Mouse (Mus musculus): ENCODE measurements around the gene Ppef2. TPM values are rescaled to one million over a fixed set of nuclear protein-coding genes. Genes with fewer than 3 reads are reported as not detected.

The Ppef2 gene
- polyA plus RNA-seq, 2 experiments: 0.94 TPM; not detected in 1

DNA sequence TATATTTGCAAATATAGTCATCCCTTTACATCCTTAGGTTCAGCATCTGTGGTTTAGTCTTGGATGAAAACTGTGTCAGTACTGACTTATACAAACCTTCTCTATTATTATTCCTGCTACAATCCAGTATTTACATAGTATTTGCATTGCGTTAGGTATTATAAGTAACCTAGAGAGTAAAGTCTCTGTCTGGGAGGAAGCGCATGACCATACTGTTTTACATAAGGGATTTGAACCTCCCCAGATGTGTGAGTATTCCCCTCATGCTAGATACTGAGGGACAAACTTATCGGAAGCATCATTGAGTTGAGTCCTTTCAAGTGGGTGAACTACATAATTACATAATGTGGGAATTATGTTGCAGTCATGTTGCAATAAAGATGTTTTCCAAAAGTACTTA, 26.6 kb downstream of the Ppef2 start:
- Histone ChIP-seq H3K4me1 (ENCODE audit: control insufficient read depth, insufficient read depth, low read length) (no peaks in the 10 kb centered on the region), H3K4me3 (replicated peaks; ENCODE audit: low read length) (no peak overlapping the region), H3K9me3 (ENCODE audit: control insufficient read depth, low read length) (no peaks in the 10 kb centered on the region), H3K4me2 (replicated peaks; ENCODE audit: low read depth, low read length, severe bottlenecking) (no peak overlapping the region), H3K36me3 (ENCODE audit: control insufficient read depth, insufficient read depth, low read length) (no peaks in the 10 kb centered on the region), H3K27ac (replicated peaks; ENCODE audit: low read depth, low read length) (no peak overlapping the region), H3K27me3 (ENCODE audit: control insufficient read depth, insufficient read depth, low read length) (no peaks in the 10 kb centered on the region), H3K9ac (ENCODE audit: low read depth, low read length, severe bottlenecking) (no peak overlapping the region)
- no peak for DNase-seq (ENCODE audit: low spot score)
- no peak for ATAC-seq (ENCODE audit: low FRiP score, low read depth)
- no peak for TF ChIP-seq POLR2A (IDR thresholded peaks at IDR 0.05; ENCODE audit: borderline replicate concordance, extremely low read depth, insufficient read depth, insufficient read length)
- WGBS: 94% methylated on average over 3 of the region's 3 CpGs

DNA sequence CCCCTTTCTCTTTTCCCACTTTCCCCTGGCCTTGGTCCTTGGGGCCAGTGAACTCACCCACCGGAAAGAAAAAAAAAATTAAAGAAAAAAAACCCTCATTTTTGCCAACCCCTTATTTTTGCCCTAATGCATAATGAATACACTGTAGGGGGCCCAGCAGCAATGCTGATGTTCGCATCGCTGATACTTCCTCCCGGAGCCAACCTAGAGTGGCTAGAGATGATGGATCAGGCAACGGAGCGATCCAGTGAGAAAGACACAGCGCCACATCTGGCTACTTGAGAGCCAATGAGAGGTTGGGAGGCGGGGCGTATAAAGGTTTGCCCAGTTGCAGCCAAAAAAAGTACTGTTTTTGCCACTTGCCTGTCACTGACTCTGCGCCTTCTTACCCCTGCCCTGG, 27.3 kb downstream of the Ppef2 start:
- Histone ChIP-seq H3K4me1 (ENCODE audit: control insufficient read depth, insufficient read depth, low read length) (no peaks in the 10 kb centered on the region), H3K9me3 (ENCODE audit: control insufficient read depth, low read length) (no peaks in the 10 kb centered on the region), H3K9ac (ENCODE audit: low read depth, low read length, severe bottlenecking) (no peak overlapping the region), H3K4me3 (replicated peaks; ENCODE audit: low read length) (no peak overlapping the region), H3K27me3 (ENCODE audit: control insufficient read depth, insufficient read depth, low read length) (no peaks in the 10 kb centered on the region), H3K36me3 (ENCODE audit: control insufficient read depth, insufficient read depth, low read length) (no peaks in the 10 kb centered on the region), H3K27ac (replicated peaks; ENCODE audit: low read depth, low read length) (no peak overlapping the region), H3K4me2 (replicated peaks; ENCODE audit: low read depth, low read length, severe bottlenecking) (no peak overlapping the region)
- DNase-seq (ENCODE audit: low spot score) (no peak), ATAC-seq (ENCODE audit: low FRiP score, low read depth) (no peak)
- TF ChIP-seq POLR2A (IDR thresholded peaks at IDR 0.05; ENCODE audit: borderline replicate concordance, extremely low read depth, insufficient read depth, insufficient read length): no peak
- WGBS: 42% methylated on average over 10 of the region's 10 CpGs

DNA sequence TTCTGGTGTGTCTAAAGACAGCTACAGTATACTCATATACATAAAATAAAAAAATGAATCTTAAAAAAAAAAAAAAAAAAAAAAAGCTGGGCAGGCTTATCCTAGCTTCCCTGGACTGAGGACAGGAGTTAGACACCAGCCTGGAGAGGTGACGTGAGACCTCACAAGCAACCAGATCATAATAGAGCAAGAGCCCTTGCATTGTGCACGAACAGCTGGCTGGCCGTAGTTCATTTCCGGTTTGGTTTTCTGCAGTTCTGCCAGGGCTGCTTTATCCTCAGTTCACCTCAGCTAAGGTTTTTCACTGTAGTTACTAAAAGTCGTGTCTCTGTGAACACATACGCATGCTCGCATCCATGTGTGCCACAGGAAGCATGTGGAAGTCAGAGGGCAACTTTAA, 28.3 kb downstream of the Ppef2 start:
- Histone ChIP-seq H3K9ac (ENCODE audit: low read depth, low read length, severe bottlenecking) (no peak overlapping the region), H3K27me3 (ENCODE audit: control insufficient read depth, insufficient read depth, low read length) (no peaks in the 10 kb centered on the region), H3K4me1 (ENCODE audit: control insufficient read depth, insufficient read depth, low read length) (no peaks in the 10 kb centered on the region), H3K4me3 (replicated peaks; ENCODE audit: low read length) (no peak overlapping the region), H3K36me3 (ENCODE audit: control insufficient read depth, insufficient read depth, low read length) (no peaks in the 10 kb centered on the region), H3K4me2 (replicated peaks; ENCODE audit: low read depth, low read length, severe bottlenecking) (no peak overlapping the region), H3K9me3 (ENCODE audit: control insufficient read depth, low read length) (no peaks in the 10 kb centered on the region), H3K27ac (replicated peaks; ENCODE audit: low read depth, low read length) (no peak overlapping the region)
- DNase-seq (ENCODE audit: low spot score): no peak
- WGBS: 78% methylated on average over 7 of the region's 7 CpGs
- no peak for TF ChIP-seq POLR2A (IDR thresholded peaks at IDR 0.05; ENCODE audit: borderline replicate concordance, extremely low read depth, insufficient read depth, insufficient read length)
- no peak for ATAC-seq (ENCODE audit: low FRiP score, low read depth)

DNA sequence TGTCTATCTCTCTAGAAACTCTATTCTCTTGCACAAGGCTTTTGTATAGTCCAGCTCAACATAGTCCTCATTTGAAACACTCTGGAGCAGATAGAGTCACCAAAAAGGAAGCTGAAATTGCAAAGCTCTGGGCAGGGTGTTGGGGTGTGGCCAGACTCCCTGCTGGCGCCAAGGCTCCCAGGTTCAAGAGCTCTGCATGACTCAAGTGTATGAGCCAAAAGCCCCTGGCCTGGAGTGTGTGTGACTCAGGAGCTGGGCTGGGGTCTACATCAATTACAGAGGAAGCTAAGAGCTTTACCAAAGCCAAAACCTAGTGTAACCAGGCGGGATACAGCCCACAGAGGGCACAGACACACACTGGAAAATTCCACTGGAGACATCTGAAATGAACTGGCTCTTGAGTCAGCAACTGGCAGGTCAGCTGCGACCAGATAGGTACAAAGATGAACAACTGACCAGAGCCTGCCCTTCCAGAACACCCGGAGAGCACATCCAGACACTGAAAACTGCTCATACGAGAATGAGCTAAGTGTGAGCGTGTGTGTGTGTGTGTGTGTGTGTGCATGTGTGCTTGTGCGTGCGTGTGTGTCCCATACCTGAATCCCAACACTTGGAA, 35.7 kb downstream of the Ppef2 start:
- Histone ChIP-seq H3K4me2 (replicated peaks; ENCODE audit: low read depth, low read length, severe bottlenecking) (no peak overlapping the region), H3K4me1 (ENCODE audit: control insufficient read depth, insufficient read depth, low read length) (no peaks in the 10 kb centered on the region), H3K36me3 (ENCODE audit: control insufficient read depth, insufficient read depth, low read length) (no peaks in the 10 kb centered on the region), H3K27me3 (ENCODE audit: control insufficient read depth, insufficient read depth, low read length) (no peaks in the 10 kb centered on the region), H3K27ac (replicated peaks; ENCODE audit: low read depth, low read length) (no peak overlapping the region), H3K9me3 (ENCODE audit: control insufficient read depth, low read length) (no peaks in the 10 kb centered on the region), H3K9ac (ENCODE audit: low read depth, low read length, severe bottlenecking) (no peak overlapping the region), H3K4me3 (replicated peaks; ENCODE audit: low read length) (no peak overlapping the region)
- 89% methylated on average over 8 of the region's 8 CpGs for WGBS
- DNase-seq (ENCODE audit: low spot score) (no peak), ATAC-seq (ENCODE audit: low FRiP score, low read depth) (no peak)
- no peak for TF ChIP-seq POLR2A (IDR thresholded peaks at IDR 0.05; ENCODE audit: borderline replicate concordance, extremely low read depth, insufficient read depth, insufficient read length)

DNA sequence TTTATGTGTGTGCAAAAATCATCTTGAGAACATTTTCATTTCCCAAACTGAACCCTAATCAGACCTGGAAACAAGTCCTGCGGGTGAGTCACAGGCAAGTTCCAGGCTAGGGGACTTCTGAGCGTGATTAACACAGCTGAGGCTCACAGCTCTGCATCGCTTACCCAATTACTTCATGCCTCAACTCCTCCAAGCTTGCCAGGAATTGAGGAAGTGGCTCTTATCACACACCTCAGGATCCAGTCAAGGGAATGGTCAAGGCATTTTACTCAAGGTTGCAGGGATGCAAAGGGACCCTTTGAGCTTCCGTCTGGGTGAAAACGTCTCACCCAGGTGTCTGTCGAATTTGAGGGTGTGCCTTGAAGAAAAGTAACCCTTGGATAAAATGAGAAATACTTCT, 36.3 kb downstream of the Ppef2 start:
- ATAC-seq (ENCODE audit: low FRiP score, low read depth): no peak
- 76% methylated on average over 6 of the region's 6 CpGs for WGBS

More for the DNA sequence above, 36.3 kb downstream of the Ppef2 start:
- Histone ChIP-seq H3K9me3 (ENCODE audit: control insufficient read depth, low read length) (no peaks in the 10 kb centered on the region), H3K36me3 (ENCODE audit: control insufficient read depth, insufficient read depth, low read length) (no peaks in the 10 kb centered on the region), H3K9ac (ENCODE audit: low read depth, low read length, severe bottlenecking) (no peak overlapping the region), H3K4me3 (replicated peaks; ENCODE audit: low read length) (no peak overlapping the region), H3K27me3 (ENCODE audit: control insufficient read depth, insufficient read depth, low read length) (no peaks in the 10 kb centered on the region), H3K4me1 (ENCODE audit: control insufficient read depth, insufficient read depth, low read length) (no peaks in the 10 kb centered on the region), H3K27ac (replicated peaks; ENCODE audit: low read depth, low read length) (no peak overlapping the region), H3K4me2 (replicated peaks; ENCODE audit: low read depth, low read length, severe bottlenecking) (no peak overlapping the region)
- TF ChIP-seq POLR2A (IDR thresholded peaks at IDR 0.05; ENCODE audit: borderline replicate concordance, extremely low read depth, insufficient read depth, insufficient read length): no peak
- no peak for DNase-seq (ENCODE audit: low spot score)

Data from limb, embryonic 14.5 days (tissue).